Mouse (Mus musculus): ENCODE results near the gene Gm49369.

- TF ChIP-seq CTCF (IDR thresholded peaks at IDR 0.05; ENCODE audit: low read depth) = no peak
- TF ChIP-seq EP300 (IDR thresholded peaks at IDR 0.05; ENCODE audit: low read depth) = no peak
Observed at GRCm38 (mm10) chr7:142375261-142375724, 7.2 kb downstream of the Gm49369 start.
